Mouse (Mus musculus) liver, postnatal 0 days (tissue): Measurements from ENCODE around the gene Mocs3.

Experiments used
- CTCF ChIP-seq: sonication (generic); IDR thresholded peaks from 2 replicates; pipeline ENCODE4 v1.5.1; 2016; ENCODE audit warnings: antibody characterized with exemption, low read depth
- EP300 ChIP-seq: IDR thresholded peaks from 2 replicates; pipeline ENCODE4 v1.6.1; 2016; ENCODE audit warnings: antibody characterized with exemption, low read depth, mild to moderate bottlenecking

DNA sequence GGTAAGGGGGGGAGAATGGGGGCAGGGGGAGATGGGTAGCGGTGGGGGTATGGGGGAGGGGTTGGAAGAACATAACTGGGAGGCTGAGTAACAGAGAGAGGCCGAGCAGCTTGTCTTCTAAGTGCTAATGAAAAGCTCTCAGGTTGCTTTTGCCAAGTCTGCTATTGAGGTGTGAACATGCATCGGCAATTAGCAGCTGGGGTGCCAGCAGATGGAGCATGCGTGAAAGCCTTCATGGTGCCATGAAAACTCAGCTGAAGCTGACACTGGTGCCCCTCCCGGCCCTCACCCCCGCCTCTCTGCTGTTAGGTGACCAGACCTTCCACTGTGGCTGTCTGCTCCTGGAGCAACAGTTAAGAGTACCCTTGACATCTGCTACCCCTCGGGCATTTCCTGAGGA is 23.4 kb downstream of the Mocs3 start:
- TF ChIP-seq CTCF (no peak), EP300 (no peak)
